Mouse (Mus musculus) ovary, postnatal 14 days (tissue): Measurements from ENCODE around the gene Slc27a2.
"Not testable (repeated sequence)": the region's sequence is repeated elsewhere in the genome, so short reads cannot be mapped to it uniquely, and the experiment has no call there.

Experiments
- DNase-seq: peaks from one replicate; pipeline ENCODE4 v3.0.0; 2022; ENCODE audit warnings: low spot score

Slc27a2 gene

GRCm38 (mm10) chr2:126552357-126553290 lies at the start of gene Slc27a2:
Gene Slc27a2 (plus strand): TSS chr2:126552407.
- DNase-seq = no peak

DNA sequence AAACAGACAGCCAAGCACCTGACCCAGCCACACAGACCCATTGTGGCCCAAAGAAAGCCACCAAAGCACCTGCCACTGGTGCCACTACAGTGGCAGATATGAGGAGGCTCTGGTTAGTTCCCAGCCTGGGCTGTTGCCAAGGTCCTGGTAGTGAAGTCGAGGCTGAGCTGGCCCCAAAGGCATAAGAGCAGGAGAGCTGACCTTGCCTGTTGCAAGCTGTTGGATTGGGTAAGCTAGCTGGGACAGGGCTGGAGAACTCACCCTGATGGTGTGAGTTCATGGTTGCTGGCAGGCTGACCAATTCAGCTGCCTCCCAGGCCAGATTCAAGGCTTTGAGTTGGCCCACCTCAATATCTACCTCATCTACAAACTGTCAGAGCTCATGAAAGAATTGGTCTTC lies 47.1 kb upstream of the Slc27a2 start:
- DNase-seq = no peak

GRCm38 (mm10) chr2:126507477-126507876 lies 44.7 kb upstream of the Slc27a2 start:
- no peak for DNase-seq

DNA sequence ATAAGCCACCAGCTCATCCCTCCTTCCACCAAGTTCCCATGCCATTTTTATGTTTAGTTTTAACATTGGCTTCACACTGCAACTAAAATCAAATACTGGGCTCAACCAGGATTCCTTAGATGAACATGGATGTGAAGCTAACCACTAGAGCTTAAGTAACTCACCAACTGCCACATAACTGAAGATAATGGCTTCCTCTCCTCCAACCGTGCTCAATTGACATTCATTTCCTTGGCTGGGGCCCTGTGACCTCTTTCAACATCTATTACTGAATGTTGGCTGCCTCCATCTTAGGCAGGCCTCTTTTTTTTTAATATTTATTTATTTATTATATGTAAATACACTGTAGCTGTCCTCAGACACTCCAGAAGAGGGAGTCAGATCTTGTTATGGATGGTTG lies 44.0 kb upstream of the Slc27a2 start:
- DNase-seq = no peak

DNA sequence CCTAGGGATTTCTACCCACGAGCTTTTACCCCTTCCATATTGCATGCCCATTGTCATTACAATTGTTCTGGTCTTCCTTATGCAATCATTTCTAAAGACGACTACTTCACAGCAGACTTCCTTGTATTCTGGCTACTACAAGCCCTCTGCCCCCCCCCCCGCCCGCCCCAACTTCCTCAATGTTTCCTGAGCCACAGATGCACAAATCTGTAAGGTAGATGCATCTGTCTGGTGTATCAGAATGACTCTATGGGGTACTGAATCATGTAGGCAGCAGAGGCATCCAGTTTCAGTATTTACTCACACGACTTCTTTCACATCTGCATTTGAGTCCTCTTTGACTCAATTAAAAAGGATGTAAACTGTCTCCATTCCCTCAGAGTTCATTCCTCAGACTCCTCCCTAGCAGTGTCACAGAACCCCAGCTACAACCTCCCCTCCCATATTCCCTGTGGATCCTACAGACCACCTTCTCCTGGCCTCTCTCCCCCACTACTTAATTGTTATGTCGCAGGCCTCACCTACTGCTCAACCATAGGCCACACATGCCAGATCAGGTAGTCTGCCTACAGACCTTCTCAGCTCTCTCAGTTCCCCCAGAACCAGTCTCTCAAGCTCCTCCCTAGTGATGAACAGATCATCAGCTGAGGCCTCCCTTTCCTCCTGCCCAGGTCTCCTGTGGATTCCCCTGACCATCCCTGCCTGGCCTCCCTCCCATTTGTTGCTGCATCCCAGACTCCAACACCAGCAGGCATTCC lies 37.0 kb upstream of the Slc27a2 start:
- DNase-seq = no peak

GRCm38 (mm10) chr2:126519872-126520581 lies 32.2 kb upstream of the Slc27a2 start:
- DNase-seq = peak; percentile 31

- no peak for DNase-seq
These were observed 31.4 kb upstream of the Slc27a2 start for GRCm38 (mm10) chr2:126520828-126521227.

GRCm38 (mm10) chr2:126521471-126521870 lies 30.7 kb upstream of the Slc27a2 start:
- no peak for DNase-seq

DNA sequence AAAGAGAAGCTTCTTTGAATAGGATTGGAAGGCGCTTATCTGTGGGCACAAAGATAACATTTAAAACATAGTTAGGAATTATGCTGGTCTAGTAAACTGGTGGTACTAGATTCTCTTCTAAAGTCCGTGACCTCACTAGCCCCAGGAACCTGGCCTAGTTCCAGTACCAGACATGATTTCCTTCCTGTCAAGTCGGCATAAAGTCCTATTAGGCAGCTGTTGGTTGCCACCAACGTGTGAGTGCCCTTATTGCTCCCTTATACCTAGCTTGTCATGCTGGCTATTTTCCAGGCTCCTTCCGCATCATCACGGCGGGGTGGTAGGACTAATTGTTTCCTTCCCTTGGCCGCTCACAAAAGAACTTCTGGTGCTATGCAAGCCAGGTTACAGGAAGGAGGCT lies 30.2 kb upstream of the Slc27a2 start:
- DNase-seq = no peak

GRCm38 (mm10) chr2:126523101-126523745 lies 29.0 kb upstream of the Slc27a2 start:
- not testable (repeated sequence) for DNase-seq

DNA sequence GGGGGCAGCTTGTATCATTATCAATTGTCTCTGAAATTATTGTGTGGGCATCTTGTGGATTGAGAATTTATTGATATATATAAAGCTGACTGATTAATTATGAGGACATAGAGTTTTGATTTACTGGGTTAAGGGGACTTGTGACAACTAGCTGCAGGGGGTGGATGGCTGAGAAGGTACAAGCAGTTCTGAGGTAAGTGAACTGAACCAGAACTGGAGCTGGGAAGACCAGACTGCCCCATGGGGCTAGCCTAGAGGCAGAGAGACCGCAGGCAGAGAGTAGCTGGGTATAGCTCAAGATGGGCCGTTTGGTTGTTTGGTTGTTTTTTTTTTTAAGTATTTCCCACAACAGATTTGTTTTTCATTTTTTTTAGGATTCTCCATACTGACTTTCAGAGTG lies 27.9 kb upstream of the Slc27a2 start:
- DNase-seq = no peak

GRCm38 (mm10) chr2:126527461-126527860 lies 24.7 kb upstream of the Slc27a2 start:
- no peak for DNase-seq

GRCm38 (mm10) chr2:126530581-126530980 lies 21.6 kb upstream of the Slc27a2 start:
- no peak for DNase-seq

DNA sequence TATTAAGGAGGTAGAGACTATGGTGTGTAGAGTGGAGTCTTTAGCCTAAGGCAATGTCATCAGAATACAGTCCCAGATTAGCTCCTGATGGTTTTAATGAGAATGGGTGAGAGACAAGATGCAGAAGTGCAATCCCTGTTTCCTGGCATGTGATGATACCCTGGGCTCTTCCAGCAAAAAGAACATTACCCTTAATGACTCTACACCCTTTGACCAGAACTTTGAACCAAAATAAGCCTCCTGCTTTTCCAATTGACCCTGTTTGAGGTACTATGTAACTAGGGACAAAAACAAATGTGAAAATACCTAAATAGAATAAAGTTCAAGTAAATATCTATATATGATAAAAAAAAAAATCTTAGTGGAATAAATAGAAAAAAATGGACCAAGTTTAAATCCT lies 14.6 kb upstream of the Slc27a2 start:
- DNase-seq = no peak

DNA sequence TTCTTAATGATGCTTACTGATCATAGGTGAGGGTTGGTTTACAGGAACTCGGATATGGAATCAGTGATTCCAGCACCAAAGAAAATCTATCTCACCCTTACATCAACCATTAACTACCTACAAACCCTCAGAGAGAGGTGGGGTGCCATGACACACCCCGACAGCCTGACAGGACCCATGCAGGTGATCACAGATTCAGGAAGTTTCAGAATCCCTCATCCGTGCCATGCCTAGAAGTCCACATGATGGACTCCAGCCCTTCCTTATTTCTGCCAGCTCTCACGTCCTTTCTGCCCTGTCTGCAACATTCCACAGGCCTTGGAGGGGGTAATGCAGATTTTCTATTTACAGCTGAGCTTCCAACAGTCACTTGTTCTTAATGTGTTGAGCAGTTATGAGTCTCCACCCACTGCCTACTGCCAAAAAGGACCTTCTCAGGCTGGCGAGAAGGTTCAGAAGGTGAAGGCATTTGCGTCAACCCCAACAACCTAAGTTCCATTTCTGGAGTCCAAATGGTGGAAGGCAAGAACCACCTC lies 11.7 kb upstream of the Slc27a2 start:
- no peak for DNase-seq

DNA sequence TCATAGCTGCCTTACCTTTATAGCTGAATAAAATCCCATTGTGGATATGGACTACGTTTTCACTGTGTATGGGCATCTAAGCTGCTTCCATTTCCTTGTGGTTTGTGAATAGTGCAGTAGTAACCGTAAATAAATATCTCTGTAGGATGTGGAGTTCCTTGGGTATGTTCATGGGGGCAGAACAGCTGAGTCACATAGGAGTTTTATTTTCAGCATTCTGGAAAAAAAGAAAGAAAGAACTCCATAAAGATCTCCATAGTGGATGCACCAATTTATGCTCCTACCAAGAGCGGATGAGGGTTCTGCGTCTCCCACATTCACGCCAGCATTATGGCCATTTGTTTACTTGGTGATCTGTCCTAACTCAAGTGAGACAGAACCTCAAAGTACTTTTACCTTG lies 10.0 kb upstream of the Slc27a2 start:
- no peak for DNase-seq

DNA sequence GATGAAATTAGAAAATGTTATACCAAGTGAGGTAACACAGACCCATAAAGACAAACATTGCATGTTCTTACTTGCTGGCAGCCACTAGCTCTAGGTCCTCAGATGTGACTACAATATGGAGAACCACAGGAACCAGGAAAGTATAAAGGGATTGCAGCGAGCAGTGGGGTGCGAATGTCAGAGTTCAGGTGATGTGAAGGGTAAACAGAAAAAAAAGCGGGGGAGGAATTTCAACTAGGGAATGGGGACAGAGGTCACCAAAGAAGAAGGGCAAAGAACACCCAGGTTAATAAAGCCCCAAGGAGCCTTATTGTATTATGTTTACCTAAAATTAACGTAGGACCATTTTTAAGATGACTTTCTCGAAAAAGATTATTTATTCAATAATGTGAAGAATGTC lies 6.9 kb upstream of the Slc27a2 start:
- no peak for DNase-seq

DNA sequence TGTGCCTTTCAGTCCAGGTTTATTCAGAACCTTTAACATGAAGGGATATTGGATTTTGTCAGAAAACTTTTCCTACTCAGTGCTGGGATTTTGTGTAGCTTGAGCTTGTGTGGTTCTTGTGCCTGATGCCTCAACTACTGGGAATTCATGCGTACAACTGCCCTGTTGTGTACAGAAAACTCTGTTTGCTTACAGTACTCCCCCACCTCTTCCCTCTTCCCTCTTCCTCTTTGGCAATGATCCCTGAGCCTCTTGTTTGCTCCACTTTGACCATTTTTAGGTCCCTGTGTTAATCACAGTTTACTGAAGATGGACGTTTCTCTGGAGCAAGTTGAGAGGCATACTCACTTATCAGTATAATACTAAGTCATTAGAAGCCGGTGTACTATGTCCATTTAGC lies 5.8 kb upstream of the Slc27a2 start:
- DNase-seq = no peak

DNA sequence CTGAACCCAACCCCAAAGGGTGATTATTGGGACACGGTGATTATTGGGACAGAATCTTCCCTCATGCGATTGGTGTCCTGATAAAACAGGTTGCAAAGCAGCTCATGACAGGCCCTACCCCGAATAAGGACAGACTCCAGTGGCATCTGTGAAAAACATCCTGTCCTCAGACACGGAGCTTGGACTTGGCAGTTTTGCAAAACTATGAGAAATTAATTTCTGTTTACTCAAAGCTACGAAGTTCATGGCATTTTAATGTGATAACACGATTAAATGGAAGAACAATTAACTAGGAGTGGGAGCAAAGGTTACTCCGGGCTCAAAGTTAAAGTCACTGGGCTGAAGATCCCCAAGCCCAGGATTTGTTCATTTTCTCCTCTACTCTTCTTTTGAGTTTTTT lies 2.5 kb upstream of the Slc27a2 start:
- DNase-seq = no peak

GRCm38 (mm10) chr2:126551244-126551890 lies 840 bp upstream of the Slc27a2 start:
- DNase-seq = no peak

DNA sequence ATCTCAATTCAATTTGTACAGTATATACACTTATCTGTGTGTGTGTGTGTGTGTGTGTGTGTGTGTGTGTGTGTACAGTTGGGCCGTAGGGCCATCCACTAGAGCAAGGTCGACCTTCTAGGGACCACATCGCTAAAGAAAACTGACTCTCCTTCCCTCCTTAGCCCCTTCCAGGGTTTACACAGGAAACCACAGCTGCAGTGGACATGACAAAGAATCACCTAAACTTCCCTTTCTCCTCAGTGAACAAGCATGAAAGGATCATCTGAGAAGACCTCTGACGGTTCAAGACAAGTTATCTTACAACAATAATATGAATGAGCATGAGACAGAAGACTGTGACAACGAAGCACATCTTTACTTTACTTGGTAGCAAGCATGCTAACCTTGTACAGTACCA lies 311 bp upstream of the Slc27a2 start:
- no peak for DNase-seq
